Mouse (Mus musculus) C2C12 (cell line): ENCODE data around the gene Gdf3. TPM values are rescaled to one million over a fixed set of nuclear protein-coding genes. Genes with fewer than 3 reads are reported as not detected.
A peak's percentile ranks its signal among the peaks of the same experiment; 100 is the strongest.

Experiments used
- H3K27me3 ChIP-seq: one replicate; pipeline ENCODE4 v1.6.1; 2011; ENCODE audit not compliant: control insufficient read depth, insufficient read depth, insufficient read length
- H3K36me3 ChIP-seq: one replicate; pipeline ENCODE4 v1.6.1; 2011; ENCODE audit not compliant: control insufficient read depth, insufficient read depth
- H3K4me3 ChIP-seq: one replicate; pipeline ENCODE4 v1.5.1; 2011; ENCODE audit warnings: mild to moderate bottlenecking, control low read depth; ENCODE audit not compliant: poor library complexity, insufficient read depth, severe bottlenecking
- H3K79me2 ChIP-seq: one replicate; pipeline ENCODE4 v1.6.1; 2011; ENCODE audit not compliant: control insufficient read depth, insufficient read depth
- H3K79me3 ChIP-seq: one replicate; pipeline ENCODE4 v1.6.1; 2011; ENCODE audit warnings: low read depth, control low read depth
- H3ac ChIP-seq: one replicate; pipeline ENCODE3; 2011; ENCODE audit warnings: low read depth; ENCODE audit not compliant: control insufficient read depth, insufficient read length
- CEBPB ChIP-seq: IDR thresholded peaks from one replicate; pipeline ENCODE4 v1.6.1; 2011; ENCODE audit warnings: low read depth, mild to moderate bottlenecking, control low read depth, moderate library complexity
- CTCF ChIP-seq: IDR thresholded peaks from one replicate; pipeline ENCODE4 v1.5.1; 2011; ENCODE audit not compliant: control insufficient read depth, insufficient read depth, insufficient read length
- FOSL1 ChIP-seq: IDR thresholded peaks from one replicate; pipeline ENCODE4 v1.8.0; 2011; ENCODE audit warnings: mild to moderate bottlenecking, low read length; ENCODE audit not compliant: poor library complexity, insufficient read depth, severe bottlenecking
- MAX ChIP-seq: IDR thresholded peaks from one replicate; pipeline ENCODE4 v1.6.1; 2011; ENCODE audit warnings: mild to moderate bottlenecking, control low read depth
- MYOD1 ChIP-seq: IDR thresholded peaks from one replicate; pipeline ENCODE4 v1.6.1; 2011; ENCODE audit warnings: low read depth; ENCODE audit not compliant: control insufficient read depth, insufficient read length
- MYOG ChIP-seq: IDR thresholded peaks from one replicate; pipeline ENCODE4 v1.6.1; 2011; ENCODE audit not compliant: control insufficient read depth, insufficient read length; ENCODE audit errors: extremely low read depth
- USF1 ChIP-seq: IDR thresholded peaks from one replicate; pipeline ENCODE4 v1.6.1; 2011; ENCODE audit warnings: low read depth, mild to moderate bottlenecking, control low read depth, moderate library complexity
- polyA plus RNA-seq: library from polyadenylated mRNA; unstranded; fragments of >200 nt; fragmentation: generic; extraction: Trizol; gene quantifications from one replicate; pipeline ENCODE4 v1.2.1, GENCODE M21; 2012; ENCODE audit warnings: missing spikeins

Gdf3 gene
- polyA plus RNA-seq, 1 experiment: not detected

DNA sequence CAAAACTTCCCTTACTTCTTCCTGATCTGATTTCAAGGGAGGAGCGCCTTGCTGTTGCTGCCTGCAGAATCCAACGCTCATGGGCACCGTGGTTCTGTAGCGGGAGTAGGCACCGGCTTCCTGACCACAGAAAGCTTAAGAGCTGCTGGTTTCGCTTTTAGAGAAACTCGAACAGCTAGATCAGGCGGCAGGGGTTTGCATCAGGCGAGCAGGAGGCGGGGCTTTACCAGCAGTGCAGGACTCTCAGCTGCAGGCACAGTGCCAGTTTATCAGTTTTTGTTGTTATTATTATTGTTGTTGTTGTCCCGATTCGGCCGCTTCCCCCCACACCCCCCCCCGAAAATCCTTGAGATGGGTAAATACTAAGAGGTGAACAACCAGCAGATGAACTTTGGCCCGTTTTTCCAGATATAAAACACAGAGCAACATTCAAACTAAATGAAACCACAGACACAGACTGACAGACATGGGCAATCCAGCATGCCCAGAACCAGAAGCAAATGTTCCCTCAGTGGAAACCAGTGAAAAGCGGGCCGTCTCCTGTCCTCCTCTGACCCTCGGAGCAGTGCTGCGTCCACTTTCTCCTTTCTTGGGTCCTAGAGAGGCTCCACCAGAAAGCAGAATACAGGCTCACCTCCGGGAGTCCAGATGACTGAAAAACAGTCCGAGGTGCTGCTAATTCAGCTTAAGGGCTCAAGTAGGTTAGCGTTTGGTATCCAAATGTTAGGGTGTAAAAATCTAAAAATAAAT lies 7.5 kb downstream of the Gdf3 start, which contains the start of gene Apobec1:
Apobec1 (minus strand) TSS at position 203 of the 750 bp plus-strand sequence.
- no peaks in the 10 kb centered on the region for H3K27me3 ChIP-seq
- no peaks in the 10 kb centered on the region for H3K79me3 ChIP-seq
- peak within 1 kb of the TSS; percentile 69 for H3ac ChIP-seq
- TF ChIP-seq CTCF: no peak
- no peaks in the 10 kb centered on the region for H3K79me2 ChIP-seq
- peak within 1 kb of the TSS; percentile 35 for H3K4me3 ChIP-seq
- H3K36me3 ChIP-seq: no peaks in the 10 kb centered on the region

DNA sequence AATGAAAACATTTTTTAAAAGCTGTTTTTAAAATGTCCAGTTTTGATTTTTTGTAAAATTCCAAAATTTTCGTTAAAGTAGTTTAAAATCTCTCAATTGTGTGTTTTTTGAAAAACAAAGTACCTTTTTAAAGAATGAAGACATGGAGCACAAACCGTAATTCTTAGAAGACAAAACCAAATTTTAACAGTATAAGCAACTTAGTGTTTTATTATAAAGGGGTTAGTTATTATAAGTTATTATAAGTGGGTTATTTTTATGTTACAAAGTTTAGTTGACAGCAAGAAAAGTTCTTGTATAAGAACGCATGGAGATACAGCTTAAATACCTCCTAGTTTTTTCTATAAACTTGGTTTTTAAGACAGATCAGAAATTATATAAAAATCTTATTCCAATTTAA lies 8.3 kb downstream of the Gdf3 start:
- Histone ChIP-seq H3K36me3 (no peaks in the 10 kb centered on the region), H3K79me2 (no peaks in the 10 kb centered on the region), H3ac (no peak overlapping the region), H3K4me3 (peak overlapping the region; percentile 35), H3K79me3 (no peaks in the 10 kb centered on the region), H3K27me3 (no peaks in the 10 kb centered on the region)
- TF ChIP-seq MYOG (no peak), FOSL1 (no peak)

- H3K79me3 ChIP-seq: no peaks in the 10 kb centered on the region
- TF ChIP-seq MYOG (no peak), CEBPB (no peak), CTCF (no peak), MAX (no peak), MYOD1 (no peak), USF1 (no peak), FOSL1 (no peak)
Observed at GRCm38 (mm10) chr6:122601031-122601430, 8.9 kb downstream of the Gdf3 start.

DNA sequence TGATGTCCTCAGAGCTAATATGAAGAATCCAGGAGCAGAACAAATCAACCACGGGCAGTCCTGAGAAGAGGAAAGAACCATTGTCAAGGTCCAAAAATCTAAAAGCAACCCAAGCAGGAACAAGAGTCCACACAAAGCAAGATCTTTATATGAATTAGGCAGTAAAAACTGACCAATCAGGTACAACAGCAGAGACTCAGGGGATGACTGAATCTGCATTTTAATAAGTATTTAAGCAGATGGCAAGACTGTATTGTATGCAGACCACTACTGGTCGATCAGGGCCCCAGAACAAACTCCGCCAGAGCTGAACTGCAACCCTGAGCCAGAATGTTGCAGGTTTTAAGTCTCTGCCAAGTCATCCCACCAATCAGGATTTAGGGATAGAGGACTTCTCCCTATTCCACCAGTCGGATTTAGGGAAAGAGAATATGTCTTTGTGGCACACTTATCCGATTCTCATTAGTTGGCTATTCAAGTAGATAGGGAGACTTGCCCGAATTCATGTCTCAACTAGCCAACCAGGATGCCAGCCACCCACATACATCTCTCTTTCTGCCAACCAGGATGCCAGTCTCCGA lies 9.7 kb downstream of the Gdf3 start:
- Histone ChIP-seq H3K4me3 (no peak overlapping the region), H3K79me3 (no peaks in the 10 kb centered on the region), H3K36me3 (no peaks in the 10 kb centered on the region), H3K79me2 (no peaks in the 10 kb centered on the region), H3ac (no peak overlapping the region), H3K27me3 (no peaks in the 10 kb centered on the region)
- no peak for TF ChIP-seq USF1
- TF ChIP-seq CEBPB: no peak
- no peak for TF ChIP-seq MAX
- no peak for TF ChIP-seq MYOD1
- TF ChIP-seq MYOG: no peak
- TF ChIP-seq CTCF: no peak
- TF ChIP-seq FOSL1: no peak

More at GRCm38 (mm10) chr6:122601031-122601430, 8.9 kb downstream of the Gdf3 start:
- H3K27me3 ChIP-seq: no peaks in the 10 kb centered on the region
- H3K79me2 ChIP-seq: no peaks in the 10 kb centered on the region
- H3K4me3 ChIP-seq: no peak overlapping the region
- no peak overlapping the region for H3ac ChIP-seq
- H3K36me3 ChIP-seq: no peaks in the 10 kb centered on the region

- Histone ChIP-seq H3K79me3 (no peaks in the 10 kb centered on the region), H3ac (no peak overlapping the region)
- TF ChIP-seq CEBPB (no peak), FOSL1 (no peak), MAX (no peak), MYOD1 (no peak), MYOG (no peak), CTCF (no peak), USF1 (no peak)
Observed at GRCm38 (mm10) chr6:122599054-122599737, 10.7 kb downstream of the Gdf3 start.

More at GRCm38 (mm10) chr6:122599054-122599737, 10.7 kb downstream of the Gdf3 start:
- H3K27me3 ChIP-seq: no peaks in the 10 kb centered on the region
- H3K4me3 ChIP-seq: no peak overlapping the region
- no peaks in the 10 kb centered on the region for H3K79me2 ChIP-seq
- no peaks in the 10 kb centered on the region for H3K36me3 ChIP-seq
